Mouse (Mus musculus): Measurements from ENCODE around the gene Cdkn1a. TPM values are rescaled to one million over a fixed set of nuclear protein-coding genes. Genes with fewer than 3 reads are reported as not detected.

The Cdkn1a gene
- polyA plus RNA-seq, 1 experiment from 2014 or later: 47.2 TPM

- Histone ChIP-seq H3K9ac (no peak overlapping the region), H3K4me3 (no peak overlapping the region), H3K36me3 (no peaks in the 10 kb centered on the region), H3K4me2 (no peak overlapping the region), H3K27ac (replicated peaks) (no peak overlapping the region), H3K27me3 (no peaks in the 10 kb centered on the region; the same call in 1 of the 2 replicates), H3K9me3 (no peaks in the 10 kb centered on the region), H3K4me1 (replicated peaks) (peaks cover 35% of the 10 kb centered on the region)
- WGBS: 81% methylated on average over 13 of the region's 13 CpGs
- no peak for ATAC-seq (ENCODE audit: low read depth)
Observed at GRCm38 (mm10) chr17:29074085-29074484, 16.7 kb upstream of the Cdkn1a start.

GRCm38 (mm10) chr17:29076235-29076634 is 14.5 kb upstream of the Cdkn1a start:
- ATAC-seq (ENCODE audit: low read depth): no peak
- no peaks in the 10 kb centered on the region for H3K36me3 ChIP-seq
- no peak overlapping the region for H3K4me3 ChIP-seq
- H3K4me2 ChIP-seq: no peak overlapping the region
- H3K27ac ChIP-seq (replicated peaks): no peak overlapping the region
- H3K27me3 ChIP-seq: peaks cover 8% of the 10 kb centered on the region
- peaks cover 45% of the 10 kb centered on the region for H3K4me1 ChIP-seq (replicated peaks)
- WGBS: 90% methylated on average over 8 of the region's 8 CpGs
- H3K9ac ChIP-seq: no peak overlapping the region
- H3K9me3 ChIP-seq: no peaks in the 10 kb centered on the region

- Histone ChIP-seq H3K27me3 (peaks cover 20% of the 10 kb centered on the region), H3K9ac (peak overlapping the region; percentile 49; the same call in 1 of the 2 replicates), H3K4me3 (peak overlapping the region; percentile 15), H3K9me3 (no peaks in the 10 kb centered on the region), H3K36me3 (no peaks in the 10 kb centered on the region), H3K4me1 (replicated peaks) (peaks cover 44% of the 10 kb centered on the region), H3K27ac (replicated peaks) (peak overlapping the region; percentile 65), H3K4me2 (peak overlapping the region; percentile 46)
- WGBS: 21% methylated on average over 14 of the region's 14 CpGs
- ATAC-seq (ENCODE audit: low read depth): peak; percentile 59; the same call in 1 of the 2 replicates
Observed at GRCm38 (mm10) chr17:29077786-29078509, 12.8 kb upstream of the Cdkn1a start.

DNA sequence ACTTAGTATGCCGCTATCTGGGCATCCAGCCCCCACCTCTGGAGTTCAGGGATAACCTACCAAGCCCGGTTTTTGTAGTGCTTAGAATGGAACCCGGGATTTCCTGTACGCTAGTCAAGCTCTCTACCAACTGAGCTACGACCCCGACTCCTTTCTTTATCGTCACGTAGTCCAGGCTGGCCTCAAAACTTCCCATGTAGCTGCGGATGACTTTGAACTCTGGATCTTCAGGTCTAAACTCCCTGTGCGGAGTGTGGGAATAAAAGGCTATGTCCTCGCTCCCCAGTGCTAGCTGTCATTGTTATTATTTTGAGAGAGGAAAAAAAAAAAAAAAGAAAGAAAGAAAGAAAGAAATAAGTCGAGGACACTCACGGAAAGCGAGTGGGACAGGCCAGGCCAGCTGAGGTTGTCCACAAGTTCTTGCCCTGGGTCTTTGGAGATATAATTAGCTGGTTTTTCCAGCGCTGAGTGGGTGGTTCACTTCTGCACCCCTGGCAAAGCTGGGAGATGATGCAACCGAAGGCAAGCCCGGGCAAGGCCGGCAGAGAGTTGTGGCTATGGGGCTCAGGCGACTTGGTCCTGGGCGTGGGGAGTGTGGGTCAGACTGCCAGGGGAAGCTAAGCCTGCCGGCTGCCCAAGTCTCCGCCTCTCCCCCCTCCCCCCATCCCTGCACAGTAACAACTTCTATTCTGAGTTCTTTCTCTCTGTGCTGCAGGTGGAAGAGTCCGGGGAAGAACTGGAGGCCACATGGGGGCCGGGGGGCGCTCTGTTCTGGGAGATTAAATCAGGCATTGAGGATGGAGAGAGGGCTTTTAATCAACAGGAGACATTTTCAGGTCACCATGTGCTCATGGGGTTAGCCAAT is 12.0 kb upstream of the Cdkn1a start:
- H3K27ac ChIP-seq (replicated peaks): peak overlapping the region; percentile 65

DNA sequence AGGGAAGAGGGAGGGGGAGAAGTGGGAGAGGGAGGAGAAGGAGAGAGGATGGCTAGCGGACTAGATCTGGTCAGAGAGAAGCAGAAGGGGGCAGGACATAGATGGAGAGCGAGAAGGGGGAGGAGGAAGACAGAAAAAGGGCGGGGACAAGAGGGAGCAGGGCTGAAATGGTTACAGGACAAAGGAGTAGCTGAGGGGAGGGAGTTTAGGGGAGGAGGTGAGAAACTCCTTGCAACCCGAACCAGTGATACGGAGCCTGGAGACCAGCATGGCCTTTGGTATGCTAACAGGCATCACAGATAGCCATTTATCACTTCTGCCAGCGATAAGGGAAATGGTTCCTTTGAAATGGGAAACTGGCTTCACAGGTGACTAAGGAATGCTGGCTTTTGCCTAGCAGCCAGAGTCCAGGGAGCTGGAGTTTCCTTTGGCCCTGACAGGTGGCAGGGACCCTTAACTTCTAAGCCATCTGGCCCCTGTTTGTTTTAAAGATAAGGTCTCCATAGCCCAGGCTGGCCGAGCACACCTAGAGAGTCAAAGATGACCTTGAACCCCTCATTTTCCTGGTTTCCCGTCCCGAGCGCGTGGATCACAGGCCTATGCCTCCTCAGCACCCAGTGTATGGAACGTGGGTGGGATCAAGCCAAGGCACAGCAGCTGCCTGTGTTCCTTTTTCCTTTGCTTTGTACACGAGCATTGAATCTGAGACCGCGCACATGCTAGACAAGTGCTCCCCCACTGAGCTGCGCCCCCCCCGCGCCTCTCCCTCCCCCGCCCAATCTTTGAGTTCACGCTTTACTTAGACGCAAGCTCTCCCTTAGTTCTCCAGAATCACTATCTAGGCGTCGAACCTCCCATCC is 9.8 kb upstream of the Cdkn1a start:
- Histone ChIP-seq H3K4me1 (replicated peaks) (peaks cover 36% of the 10 kb centered on the region), H3K4me2 (peak overlapping the region; percentile 40), H3K9ac (no peak overlapping the region), H3K27me3 (peaks cover 20% of the 10 kb centered on the region), H3K9me3 (no peaks in the 10 kb centered on the region), H3K27ac (replicated peaks) (0 out of 2 replicates have a peak overlapping the region, but pooled peaks have one; percentile 23), H3K36me3 (no peaks in the 10 kb centered on the region), H3K4me3 (no peak overlapping the region)
- 3% methylated on average over 22 of the region's 23 CpGs for WGBS
- ATAC-seq (ENCODE audit: low read depth): 0 out of 2 replicates have a peak, but pooled peaks have one; percentile 62

More for the DNA sequence above, 12.0 kb upstream of the Cdkn1a start:
- H3K36me3 ChIP-seq: no peaks in the 10 kb centered on the region
- H3K27me3 ChIP-seq: peaks cover 20% of the 10 kb centered on the region
- no peaks in the 10 kb centered on the region for H3K9me3 ChIP-seq
- peak overlapping the region; percentile 49; the same call in 1 of the 2 replicates for H3K9ac ChIP-seq
- WGBS: 6% methylated on average over 25 of the region's 25 CpGs
- peak overlapping the region; percentile 15 for H3K4me3 ChIP-seq
- peak overlapping the region; percentile 46 for H3K4me2 ChIP-seq
- 0 out of 2 replicates have a peak, but pooled peaks have one; percentile 12 for ATAC-seq (ENCODE audit: low read depth)
- peaks cover 36% of the 10 kb centered on the region for H3K4me1 ChIP-seq (replicated peaks)

GRCm38 (mm10) chr17:29081618-29082381 is 9.0 kb upstream of the Cdkn1a start:
- H3K4me1 ChIP-seq (replicated peaks): peaks cover 36% of the 10 kb centered on the region
- ATAC-seq (ENCODE audit: low read depth): peak; percentile 24; the same call in 1 of the 2 replicates
- H3K27ac ChIP-seq (replicated peaks): 0 out of 2 replicates have a peak overlapping the region, but pooled peaks have one; percentile 23
- H3K9me3 ChIP-seq: no peaks in the 10 kb centered on the region
- peaks cover 20% of the 10 kb centered on the region for H3K27me3 ChIP-seq
- WGBS: 4% methylated on average over 21 of the region's 21 CpGs
- peak overlapping the region; percentile 60 for H3K9ac ChIP-seq
- no peak overlapping the region for H3K4me3 ChIP-seq
- H3K36me3 ChIP-seq: no peaks in the 10 kb centered on the region
- peak overlapping the region; percentile 40 for H3K4me2 ChIP-seq

DNA sequence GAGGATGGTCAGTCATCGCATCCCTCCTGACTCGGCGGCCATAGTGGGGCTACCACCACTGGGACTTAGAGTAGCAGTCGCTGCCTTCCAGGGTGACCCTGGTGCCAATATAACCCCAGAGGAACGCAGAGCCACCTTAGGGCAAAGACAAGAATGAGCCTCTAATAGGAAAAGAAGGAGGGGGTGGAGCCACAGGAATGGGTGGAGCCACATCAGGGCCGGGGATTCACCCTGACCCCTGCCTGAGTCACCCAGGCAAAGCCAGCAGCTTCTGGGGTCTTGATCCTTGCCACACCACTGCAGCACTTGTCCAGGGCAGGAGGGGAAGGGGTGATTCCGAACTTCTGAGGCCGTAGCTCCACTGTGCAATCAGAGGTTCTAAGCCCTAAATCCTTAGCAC is 7.2 kb upstream of the Cdkn1a start:
- ATAC-seq (ENCODE audit: low read depth): no peak
- Histone ChIP-seq H3K4me3 (no peak overlapping the region), H3K27ac (replicated peaks) (no peak overlapping the region), H3K9ac (no peak overlapping the region), H3K9me3 (no peaks in the 10 kb centered on the region), H3K27me3 (peaks cover 20% of the 10 kb centered on the region), H3K4me2 (no peak overlapping the region), H3K4me1 (replicated peaks) (peaks cover 30% of the 10 kb centered on the region), H3K36me3 (no peaks in the 10 kb centered on the region)
- WGBS: 88% methylated on average over 8 of the region's 8 CpGs

DNA sequence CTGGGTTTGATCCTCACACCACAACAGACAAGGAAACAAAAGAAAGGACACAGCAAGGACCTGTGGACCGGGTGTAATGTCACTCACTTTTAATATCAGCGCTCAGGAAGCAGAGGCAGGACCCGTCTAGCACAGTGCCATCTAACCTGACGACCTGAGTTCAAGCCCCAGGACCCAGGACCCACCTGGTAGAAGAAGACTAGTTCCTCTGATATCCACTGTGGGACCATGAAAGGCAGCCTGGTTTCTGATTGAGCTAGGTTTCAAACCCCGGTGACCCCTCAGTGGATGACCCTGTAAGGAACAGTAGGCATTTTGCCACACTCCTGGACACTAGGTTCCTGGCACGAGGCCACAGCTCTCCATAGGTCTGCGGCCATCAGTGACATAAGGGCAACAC is 6.1 kb upstream of the Cdkn1a start:
- Histone ChIP-seq H3K4me3 (no peak overlapping the region), H3K9me3 (no peaks in the 10 kb centered on the region), H3K36me3 (no peaks in the 10 kb centered on the region), H3K4me2 (no peak overlapping the region), H3K27ac (replicated peaks) (no peak overlapping the region), H3K4me1 (replicated peaks) (peaks cover 24% of the 10 kb centered on the region), H3K27me3 (peaks cover 20% of the 10 kb centered on the region), H3K9ac (no peak overlapping the region)
- WGBS: 93% methylated on average over 7 of the region's 7 CpGs
- no peak for ATAC-seq (ENCODE audit: low read depth)

GRCm38 (mm10) chr17:29085266-29085665 is 5.5 kb upstream of the Cdkn1a start:
- Histone ChIP-seq H3K4me1 (replicated peaks) (peaks cover 24% of the 10 kb centered on the region), H3K9ac (no peak overlapping the region), H3K27me3 (peaks cover 20% of the 10 kb centered on the region), H3K9me3 (no peaks in the 10 kb centered on the region), H3K36me3 (no peaks in the 10 kb centered on the region), H3K4me3 (no peak overlapping the region), H3K27ac (replicated peaks) (no peak overlapping the region), H3K4me2 (no peak overlapping the region)
- ATAC-seq (ENCODE audit: low read depth): no peak
- WGBS: 84% methylated on average over 10 of the region's 10 CpGs

DNA sequence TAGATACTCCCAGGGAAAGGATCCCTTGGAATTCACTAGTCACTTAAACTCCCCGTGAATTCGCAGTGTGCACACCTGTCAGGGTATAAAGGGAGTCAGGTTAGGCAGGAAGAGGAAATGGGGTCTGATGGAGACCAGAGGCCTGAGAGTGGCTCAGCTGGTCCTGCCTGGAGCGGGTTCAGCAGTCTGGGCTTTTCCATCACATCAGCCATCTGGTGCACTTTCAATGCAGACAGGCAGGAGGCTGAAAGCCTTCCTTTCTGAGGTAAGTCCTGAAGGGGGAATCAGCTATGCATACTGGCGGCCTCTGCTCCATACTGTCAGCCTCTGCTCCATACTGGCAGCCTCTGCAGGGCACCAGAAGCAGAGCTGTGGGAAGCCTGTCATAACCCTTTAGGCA is 3.9 kb upstream of the Cdkn1a start:
- Histone ChIP-seq H3K4me1 (replicated peaks) (peaks cover 8% of the 10 kb centered on the region; the same call in 1 of the 2 replicates), H3K27ac (replicated peaks) (0 out of 2 replicates have a peak overlapping the region, but pooled peaks have one; percentile 28), H3K9ac (no peak overlapping the region), H3K36me3 (no peaks in the 10 kb centered on the region), H3K27me3 (peaks cover 10% of the 10 kb centered on the region), H3K4me3 (no peak overlapping the region), H3K9me3 (no peaks in the 10 kb centered on the region), H3K4me2 (no peak overlapping the region)
- ATAC-seq (ENCODE audit: low read depth): no peak
- 58% methylated on average over 4 of the region's 4 CpGs for WGBS

Measured in neural tube, embryonic 13.5 days (tissue).